Mouse (Mus musculus) heart, postnatal 10 days (tissue): ENCODE measurements around the gene Pm20d1. TPM values are rescaled to one million over a fixed set of nuclear protein-coding genes. Genes with fewer than 3 reads are reported as not detected.

Experiments used
- total RNA-seq, 2 experiments: library from RNA; stranded (reverse); gene quantifications; 2 replicates each; pipeline ENCODE4 v1.2.3; 2021

The Pm20d1 gene
- total RNA-seq, 2 experiments from 2014 or later: 3.0 to 4.0 TPM

Other genes with a start within 250 kb of the Pm20d1 start
- not detected for gene Avpr1b, start 198.1 kb upstream of the Pm20d1 start, total RNA-seq
- 1 to 10 TPM; 1.1 to 2.1 TPM for gene Ctse, start 159.1 kb upstream of the Pm20d1 start, total RNA-seq
- 1 to 10 TPM; 4.0 to 5.9 TPM for gene Rab7b, start 108.7 kb upstream of the Pm20d1 start, total RNA-seq
- not detected for gene Slc26a9, start 53.4 kb upstream of the Pm20d1 start, total RNA-seq
- 10 to 100 TPM; 27.0 to 28.9 TPM for gene Slc41a1, start 30.1 kb downstream of the Pm20d1 start, total RNA-seq
- gene Rab29, start 69.8 kb downstream of the Pm20d1 start, total RNA-seq: 10 to 100 TPM; 12.3 to 14.2 TPM
- 100 to 1,000 TPM; 105 to 107 TPM for gene Nucks1, start 113.2 kb downstream of the Pm20d1 start, total RNA-seq
- gene Slc45a3, start 165.6 kb downstream of the Pm20d1 start, total RNA-seq: 1 to 10 TPM; 3.0 to 5.3 TPM
- 100 to 1,000 TPM; 133 to 138 TPM for gene Elk4, start 210.2 kb downstream of the Pm20d1 start, total RNA-seq